Mouse (Mus musculus) lung, postnatal 36 days (tissue): ENCODE measurements around the gene Tecpr1.

Experiments
- DNase-seq: peaks from one replicate; pipeline ENCODE4 v3.0.0; 2022; ENCODE audit warnings: mixed read lengths

Tecpr1 gene

DNA sequence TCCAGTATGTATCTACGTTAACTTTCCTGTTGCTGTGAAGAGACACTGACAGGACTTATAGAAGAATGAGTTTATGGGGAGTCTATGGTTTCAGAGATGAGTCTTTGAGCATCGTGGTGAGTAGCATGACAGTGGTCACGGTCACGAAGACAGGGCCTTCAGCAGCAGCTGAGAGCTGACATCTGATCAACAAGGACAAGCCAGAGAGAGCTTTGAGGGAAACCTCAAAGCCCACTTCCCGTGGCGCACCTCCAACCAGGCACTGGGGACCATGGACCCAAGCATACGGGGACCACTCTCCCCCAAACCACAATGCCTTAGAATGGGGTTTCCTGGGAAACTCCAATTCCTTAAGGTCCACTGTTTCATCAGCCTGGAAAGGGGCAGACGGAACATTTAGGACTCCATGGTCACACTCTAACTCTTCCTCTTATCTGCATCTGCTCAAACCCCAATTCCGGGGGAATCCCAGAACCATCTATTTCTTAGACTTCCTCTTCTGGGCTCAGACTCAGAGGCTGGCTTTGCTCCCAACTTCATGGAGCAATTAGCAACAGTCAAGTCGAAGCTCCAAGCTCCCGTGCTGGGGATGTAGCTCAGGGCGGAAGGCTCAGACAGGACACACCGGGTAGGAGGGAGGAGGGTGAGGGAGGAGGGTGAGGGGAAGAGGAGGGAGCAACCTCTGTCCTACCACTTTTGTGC is 28.6 kb upstream of the Tecpr1 start:
- DNase-seq = no peak

DNA sequence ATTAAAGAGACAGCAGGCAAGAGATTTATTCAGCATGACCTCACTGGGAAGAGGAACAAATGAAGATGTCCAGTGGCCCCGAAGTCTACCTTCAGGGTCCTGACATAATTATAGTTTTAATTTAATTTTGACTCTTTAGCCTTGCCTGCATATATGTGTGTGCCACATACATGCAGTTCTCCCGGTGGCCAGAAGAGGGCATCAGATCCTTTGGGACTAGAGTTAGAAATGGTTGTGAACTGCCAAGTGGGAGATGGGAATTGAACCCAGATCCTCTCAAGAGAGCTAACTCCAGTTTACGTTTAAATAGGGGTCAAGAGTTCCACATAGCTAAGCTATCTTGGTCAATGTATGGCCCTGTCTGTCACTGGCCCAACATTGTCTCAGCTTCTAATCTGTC is 26.5 kb upstream of the Tecpr1 start:
- no peak for DNase-seq

DNA sequence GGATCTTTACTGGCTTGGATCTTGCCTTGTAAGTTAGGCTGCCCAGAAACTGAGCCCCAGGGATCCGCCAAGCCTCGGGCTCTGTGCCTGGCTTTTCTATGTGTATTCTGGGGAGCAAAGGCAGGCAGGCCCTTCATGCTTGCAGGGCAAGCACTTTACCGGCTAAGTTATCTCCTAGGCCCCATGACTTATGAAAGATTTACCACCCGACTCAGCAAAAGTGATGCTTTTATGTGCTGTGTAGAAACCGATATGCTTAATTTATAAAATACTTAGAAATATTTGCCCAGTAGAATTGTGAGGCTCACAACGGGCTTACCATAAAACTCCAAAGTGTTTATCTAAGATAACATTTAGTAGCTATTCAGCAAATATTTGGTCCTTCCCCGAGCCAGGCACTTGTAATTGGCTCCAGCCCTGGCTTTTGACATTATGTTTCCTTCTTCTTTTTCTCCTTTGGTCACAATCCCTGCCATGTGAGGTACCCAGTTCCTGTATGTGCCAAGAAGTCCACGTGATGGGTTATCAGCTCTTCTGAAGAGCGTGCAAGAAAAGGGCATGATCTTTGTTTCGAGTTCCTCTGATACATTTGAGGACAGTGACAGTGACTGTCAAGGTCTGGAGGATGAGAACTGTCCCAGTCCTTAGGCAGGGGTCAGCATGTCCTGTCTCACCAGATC is 24.6 kb upstream of the Tecpr1 start:
- peak; percentile 92 for DNase-seq

DNA sequence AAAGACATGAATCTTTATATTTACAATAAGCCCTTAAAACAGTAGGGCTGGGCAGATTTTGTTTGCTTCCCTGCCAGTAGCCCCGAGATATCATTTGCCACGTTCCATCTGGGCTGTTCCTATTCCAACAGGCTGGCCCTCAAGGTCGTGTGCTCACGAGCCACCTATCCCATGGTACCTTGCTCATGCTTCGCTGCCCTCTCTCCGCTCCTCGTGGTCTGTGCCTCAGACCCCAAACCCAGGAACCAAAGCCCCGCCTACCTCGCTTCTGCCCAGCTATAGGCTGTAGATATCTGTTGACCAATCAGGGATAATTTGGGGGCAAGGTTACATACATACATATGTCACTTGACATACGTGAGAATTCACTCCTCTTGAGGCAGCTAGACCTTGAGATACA is 23.9 kb upstream of the Tecpr1 start:
- DNase-seq = no peak

GRCm38 (mm10) chr5:144246669-144247068 is 23.3 kb upstream of the Tecpr1 start:
- no peak for DNase-seq

DNA sequence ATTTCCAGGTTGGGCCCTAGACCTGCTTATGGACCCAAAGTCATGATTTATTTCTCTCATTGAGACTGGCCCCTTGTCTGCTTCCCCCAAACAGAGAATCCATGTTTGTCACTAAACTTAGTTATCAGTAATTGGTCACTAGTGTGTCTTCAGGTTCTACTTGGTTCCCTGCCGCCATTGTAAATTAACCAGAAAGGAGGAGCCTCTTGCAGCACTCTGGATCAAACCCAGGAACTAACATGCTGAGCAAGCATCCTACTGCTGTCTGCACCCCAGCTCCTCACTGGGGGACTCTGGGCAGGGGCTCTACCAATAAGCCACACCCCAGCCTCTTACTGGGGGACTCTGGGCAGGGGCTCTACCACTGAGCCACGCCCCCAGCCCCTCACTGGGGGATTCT is 22.2 kb upstream of the Tecpr1 start:
- no peak for DNase-seq

GRCm38 (mm10) chr5:144243901-144244487 is 20.6 kb upstream of the Tecpr1 start, which contains the start of gene Bri3:
Gene Bri3, plus strand, starts transcription at chr5:144244437.
- no peak for DNase-seq

DNA sequence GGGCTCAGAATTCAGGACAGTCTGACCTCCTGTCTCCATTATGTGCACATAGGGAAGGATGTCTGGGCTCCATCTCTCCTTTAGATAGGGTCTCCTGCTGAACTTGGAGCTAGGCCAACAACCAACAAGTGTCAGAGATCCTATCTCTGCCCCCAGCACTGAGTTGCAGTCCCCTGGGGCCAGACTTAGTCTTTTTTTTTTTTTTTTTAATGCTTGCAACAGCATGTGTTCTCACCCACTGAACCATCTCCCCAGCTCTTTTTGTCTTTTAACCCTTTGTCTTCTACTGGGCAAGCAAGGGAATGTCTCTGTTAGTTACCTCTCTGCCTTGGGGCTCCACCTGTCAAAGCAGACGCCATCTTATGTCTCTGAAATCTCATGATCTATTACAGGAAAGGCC is 15.6 kb upstream of the Tecpr1 start:
- DNase-seq = no peak

DNA sequence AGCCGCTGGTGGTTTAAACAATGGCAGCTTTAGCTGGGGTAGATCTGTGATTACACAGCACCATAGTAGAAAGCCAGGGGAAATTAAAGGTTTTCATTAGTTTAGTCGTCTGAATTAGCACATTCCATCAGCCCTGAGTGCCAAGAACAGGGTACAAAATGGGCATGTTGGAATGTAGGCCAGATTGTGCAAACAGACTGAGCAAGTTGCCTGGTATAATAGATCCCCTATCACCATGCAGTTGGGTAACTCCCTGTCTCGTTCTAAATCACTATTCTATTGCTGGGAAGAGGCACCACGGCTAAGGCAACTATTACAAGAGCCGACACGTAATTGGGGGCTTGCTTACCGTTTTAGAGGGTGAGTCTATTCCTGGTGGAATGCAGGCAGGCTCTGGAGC is 11.3 kb upstream of the Tecpr1 start:
- peak; percentile 42 for DNase-seq

DNA sequence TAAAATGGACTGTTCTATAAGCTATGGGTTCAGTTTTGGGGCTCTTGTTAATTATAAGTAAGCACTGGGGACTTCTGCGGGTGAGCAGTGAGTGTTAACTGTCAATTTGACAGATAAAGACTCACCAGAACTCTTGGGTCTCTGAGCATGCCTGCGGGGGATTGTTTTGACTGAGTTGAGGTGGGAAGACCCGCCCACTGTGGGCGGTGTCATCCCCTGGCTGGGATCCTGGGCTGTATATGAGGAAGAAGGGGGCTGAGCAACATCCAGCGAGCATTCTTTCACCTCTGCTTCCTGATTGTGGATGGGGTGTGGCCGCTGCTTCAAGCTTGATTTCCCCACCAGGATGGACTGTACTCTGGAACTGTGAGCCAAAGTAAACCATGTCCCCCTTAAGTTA is 10.8 kb upstream of the Tecpr1 start:
- DNase-seq = no peak

- DNase-seq = no peak
These were observed 9.1 kb upstream of the Tecpr1 start for GRCm38 (mm10) chr5:144232531-144232930.

DNA sequence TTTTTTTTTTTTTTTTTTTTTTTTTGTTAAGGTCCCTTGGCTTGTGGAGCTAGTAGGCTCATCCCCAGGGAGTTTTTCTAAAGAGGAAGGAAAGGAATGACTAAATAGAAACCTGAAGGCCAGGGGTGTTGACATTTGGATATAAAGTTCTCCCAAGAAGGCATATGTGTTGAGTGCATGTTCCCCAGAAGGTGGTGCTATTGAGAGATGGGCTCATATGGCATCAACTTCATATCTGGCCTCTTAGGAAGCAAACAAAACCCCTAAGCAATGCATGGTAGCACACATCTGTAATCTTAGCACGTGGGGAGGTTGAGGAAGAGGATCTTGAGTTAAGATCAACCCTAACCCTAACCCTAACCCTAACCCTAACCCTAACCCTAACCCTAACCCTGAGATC is 8.0 kb upstream of the Tecpr1 start:
- DNase-seq = peak; percentile 64

DNA sequence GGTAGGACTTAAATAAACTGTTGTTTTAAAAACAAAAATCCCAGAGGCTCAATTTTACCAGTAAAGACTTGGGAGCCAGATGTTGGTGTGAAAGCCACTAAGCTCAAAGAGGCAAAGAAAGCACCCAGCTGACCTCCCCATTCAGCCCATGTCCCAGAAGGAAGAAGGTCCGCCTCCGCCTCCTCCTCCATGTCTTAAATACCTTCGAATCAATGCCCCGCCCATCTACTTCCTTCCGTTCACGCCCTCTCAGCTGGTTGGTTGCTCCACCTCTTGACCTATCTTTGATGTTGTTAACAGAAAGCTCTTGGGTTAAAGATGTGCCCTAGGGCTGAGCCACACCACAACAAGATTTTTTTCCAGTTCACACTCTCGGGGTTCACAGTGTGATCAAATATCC is 6.8 kb upstream of the Tecpr1 start:
- no peak for DNase-seq

GRCm38 (mm10) chr5:144226220-144226619 is 2.8 kb upstream of the Tecpr1 start:
- DNase-seq = no peak

DNA sequence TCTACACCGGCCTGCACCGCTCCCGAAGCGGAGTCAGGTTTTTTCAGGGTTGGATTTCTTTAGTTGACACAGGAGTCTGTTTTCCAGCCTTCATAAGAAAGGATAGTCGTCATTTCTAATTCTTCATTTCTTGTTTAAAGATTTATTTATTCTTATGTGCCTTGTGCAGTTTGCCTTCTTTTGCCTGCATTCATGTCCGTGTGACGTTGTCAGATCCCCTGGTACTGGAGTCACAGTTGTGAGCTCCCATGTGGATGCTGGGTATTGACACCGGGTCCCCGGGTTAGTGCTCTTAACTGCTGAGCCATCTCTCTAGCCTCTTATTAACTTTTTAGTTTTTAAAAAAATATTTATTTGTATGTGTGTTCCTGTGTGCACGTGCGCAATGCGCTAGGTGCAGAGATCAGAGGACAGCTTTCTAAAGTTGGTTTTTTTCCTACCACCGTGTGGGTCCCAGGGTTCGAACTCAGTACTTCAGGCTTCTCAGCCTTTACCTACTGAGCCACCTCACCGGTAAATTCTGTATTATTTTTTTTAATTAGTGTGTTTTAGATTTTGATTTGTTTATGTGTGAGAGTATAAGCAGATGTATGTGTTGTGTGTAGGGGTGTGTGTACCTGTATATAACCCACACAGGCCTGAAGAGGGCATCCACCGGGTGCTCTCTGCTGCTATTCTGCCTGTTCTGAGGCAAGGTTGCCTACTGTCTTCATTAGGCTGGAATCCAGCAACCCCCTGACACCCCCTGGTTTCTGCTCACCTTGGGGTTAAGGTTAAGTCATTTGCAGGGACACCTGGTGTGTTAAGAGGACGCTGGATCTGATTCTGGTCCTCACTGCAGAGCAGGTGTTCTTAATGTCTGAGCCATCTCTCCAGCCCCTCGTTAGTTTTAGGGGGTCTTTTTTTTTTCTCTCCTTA is 743 bp upstream of the Tecpr1 start:
- no peak for DNase-seq

GRCm38 (mm10) chr5:144222811-144223502 is 458 bp downstream of the Tecpr1 start:
- peak; percentile 79 for DNase-seq

- peak; percentile 78 for DNase-seq
These were observed 2.1 kb downstream of the Tecpr1 start for GRCm38 (mm10) chr5:144221305-144221704.

- no peak for DNase-seq
These were observed 3.5 kb downstream of the Tecpr1 start for GRCm38 (mm10) chr5:144219936-144220335.

- DNase-seq = peak; percentile 52
These were observed 4.1 kb downstream of the Tecpr1 start for GRCm38 (mm10) chr5:144219306-144219705.

DNA sequence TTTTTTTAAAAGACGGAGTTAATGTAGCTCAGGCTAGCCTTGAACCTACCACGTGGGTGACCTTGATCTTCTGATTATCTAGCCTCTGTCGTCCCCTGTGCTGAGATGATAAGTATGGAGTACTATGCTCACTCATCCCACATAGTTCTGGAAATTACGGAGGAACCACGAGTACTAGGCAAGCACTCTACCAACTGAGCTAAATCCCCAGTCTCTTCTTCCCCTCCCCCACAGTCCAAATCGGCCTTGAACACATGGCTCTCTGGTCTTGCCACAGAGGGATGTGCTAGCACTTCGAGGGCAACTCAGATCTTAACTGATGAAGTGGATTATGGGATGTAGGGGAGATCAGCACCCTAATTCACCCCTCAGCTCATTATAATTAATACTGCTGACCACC is 5.4 kb downstream of the Tecpr1 start:
- DNase-seq = no peak

GRCm38 (mm10) chr5:144215992-144216391 is 7.4 kb downstream of the Tecpr1 start:
- no peak for DNase-seq

DNA sequence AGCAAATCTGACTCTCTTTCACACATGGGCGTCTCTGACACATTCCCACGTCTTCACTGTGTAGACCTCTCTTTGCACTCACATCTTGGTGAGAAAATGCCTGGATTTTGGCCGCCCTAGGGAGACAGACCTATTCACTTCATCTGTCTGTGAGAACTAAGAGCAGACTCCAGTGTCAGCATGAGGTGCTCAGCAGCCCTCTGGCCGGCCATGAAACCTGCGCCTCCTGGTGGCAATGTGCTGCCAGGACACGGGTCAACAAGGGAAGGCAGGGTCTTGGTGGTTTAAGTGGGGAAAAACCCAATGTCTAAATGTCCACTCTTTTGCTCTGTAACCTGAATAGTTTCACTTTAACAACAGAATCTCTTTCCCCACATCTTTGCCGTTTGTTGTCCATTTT is 9.0 kb downstream of the Tecpr1 start:
- peak; percentile 73 for DNase-seq

- DNase-seq = peak; percentile 64
These were observed 15.9 kb downstream of the Tecpr1 start for GRCm38 (mm10) chr5:144207478-144207877.
